Mouse (Mus musculus) spleen, postnatal 4 days (tissue): Measurements from ENCODE around the gene Dsn1.

Source experiments
- DNase-seq, 2 experiments: peaks; one replicate each; pipeline ENCODE4 v3.0.0; 2022; ENCODE audit warnings: low spot score in 2 of 2

Dsn1 gene

GRCm38 (mm10) chr2:156973316-156974100, 33.4 kb downstream of the Dsn1 start:
- no peak for DNase-seq

- DNase-seq = no peak
Observed at GRCm38 (mm10) chr2:156970253-156970652, 36.7 kb downstream of the Dsn1 start.

GRCm38 (mm10) chr2:156968501-156968900, 38.5 kb downstream of the Dsn1 start:
- no peak for DNase-seq

GRCm38 (mm10) chr2:156967388-156967787, 39.6 kb downstream of the Dsn1 start:
- no peak for DNase-seq

GRCm38 (mm10) chr2:156963891-156964290, 43.1 kb downstream of the Dsn1 start:
- DNase-seq = no peak

- no peak for DNase-seq
Observed at GRCm38 (mm10) chr2:156958496-156959252, 48.3 kb downstream of the Dsn1 start.

GRCm38 (mm10) chr2:156957035-156957434, 49.9 kb downstream of the Dsn1 start:
- no peak for DNase-seq

GRCm38 (mm10) chr2:156956306-156956705, 50.6 kb downstream of the Dsn1 start:
- peak in 1 of 2 experiments; percentile 18 for DNase-seq

- DNase-seq = no peak
Observed at GRCm38 (mm10) chr2:156954463-156954862, 52.5 kb downstream of the Dsn1 start.

- no peak for DNase-seq
Observed at GRCm38 (mm10) chr2:156951301-156952094, 55.5 kb downstream of the Dsn1 start.

GRCm38 (mm10) chr2:156950816-156951215, 56.1 kb downstream of the Dsn1 start:
- no peak for DNase-seq
